Mouse (Mus musculus) myocyte (in vitro differentiated cells): Measurements from ENCODE around the gene Hoxd1. TPM values are rescaled to one million over a fixed set of nuclear protein-coding genes. Genes with fewer than 3 reads are reported as not detected.

ENCODE experiments used
- H3K27me3 ChIP-seq: one replicate; pipeline ENCODE4 v1.6.1; 2011; ENCODE audit not compliant: control insufficient read depth, insufficient read depth, insufficient read length
- H3K36me3 ChIP-seq: one replicate; pipeline ENCODE4 v1.6.1; 2011; ENCODE audit not compliant: control insufficient read depth, insufficient read depth
- H3K4me2 ChIP-seq: one replicate; pipeline ENCODE4 v1.6.1; 2011; ENCODE audit warnings: low read depth, control low read depth
- H3K4me3 ChIP-seq: one replicate; pipeline ENCODE4 v1.5.1; 2011; ENCODE audit warnings: mild to moderate bottlenecking, control low read depth, moderate library complexity
- H3K79me2 ChIP-seq: one replicate; pipeline ENCODE4 v1.6.1; 2011; ENCODE audit not compliant: control insufficient read depth, insufficient read depth
- H3ac ChIP-seq: one replicate; pipeline ENCODE4 v1.6.1; 2011; ENCODE audit not compliant: control insufficient read depth, insufficient read length
- CEBPB ChIP-seq: IDR thresholded peaks from 2 replicates; pipeline ENCODE4 v1.6.1; 2011; ENCODE audit warnings: mild to moderate bottlenecking, moderate library complexity; ENCODE audit not compliant: poor library complexity, insufficient read depth, severe bottlenecking
- E2F4 ChIP-seq: IDR thresholded peaks from one replicate; pipeline ENCODE4 v1.6.1; 2011; ENCODE audit warnings: mild to moderate bottlenecking, control low read depth, moderate library complexity; ENCODE audit not compliant: insufficient read depth
- MAX ChIP-seq: IDR thresholded peaks from one replicate; pipeline ENCODE4 v1.6.1; 2011; ENCODE audit warnings: low read depth, mild to moderate bottlenecking, control low read depth
- MYOD1 ChIP-seq, 3 experiments: IDR thresholded peaks; one replicate each; pipeline ENCODE4 v1.6.1; 2011; ENCODE audit warnings: control low read depth in 2 of 3, low read depth in 2 of 3, mild to moderate bottlenecking in 2 of 3, moderate library complexity in 1 of 3; ENCODE audit not compliant: insufficient read length in 2 of 3, control insufficient read depth in 1 of 3
- MYOG ChIP-seq, 3 experiments: IDR thresholded peaks; one replicate each; pipeline ENCODE4 v1.6.1; 2011; ENCODE audit warnings: control low read depth in 2 of 3, low read depth in 2 of 3, mild to moderate bottlenecking in 2 of 3; ENCODE audit not compliant: insufficient read length in 2 of 3, control insufficient read depth in 1 of 3, insufficient read depth in 1 of 3
- POLR2A ChIP-seq: IDR thresholded peaks from one replicate; pipeline ENCODE4 v1.6.1; 2011; ENCODE audit warnings: low read depth, mild to moderate bottlenecking, control low read depth, moderate library complexity; ENCODE audit not compliant: insufficient read length
- POLR2AphosphoS2 ChIP-seq: IDR thresholded peaks from one replicate; pipeline ENCODE4 v1.6.1; 2011; ENCODE audit warnings: low read depth, control low read depth; ENCODE audit not compliant: insufficient read length
- REST ChIP-seq: IDR thresholded peaks from one replicate; pipeline ENCODE4 v1.6.1; 2011; ENCODE audit warnings: mild to moderate bottlenecking, control low read depth, moderate library complexity; ENCODE audit not compliant: insufficient read depth, insufficient read length
- SRF ChIP-seq: IDR thresholded peaks from one replicate; pipeline ENCODE4 v1.6.1; 2011; ENCODE audit warnings: low read depth; ENCODE audit not compliant: control insufficient read depth, insufficient read length
- TCF12 ChIP-seq: IDR thresholded peaks from one replicate; pipeline ENCODE4 v1.6.1; 2011; ENCODE audit warnings: mild to moderate bottlenecking, control low read depth; ENCODE audit not compliant: poor library complexity, insufficient read depth, severe bottlenecking
- TCF3 ChIP-seq: IDR thresholded peaks from one replicate; pipeline ENCODE4 v1.6.1; 2011; ENCODE audit warnings: low read depth, control low read depth; ENCODE audit not compliant: insufficient read length
- USF1 ChIP-seq: IDR thresholded peaks from one replicate; pipeline ENCODE4 v1.6.1; 2011; ENCODE audit warnings: low read depth, mild to moderate bottlenecking, control low read depth, moderate library complexity
- polyA plus RNA-seq: library from polyadenylated mRNA; unstranded; fragments of >200 nt; fragmentation: generic; extraction: Trizol; gene quantifications from one replicate; pipeline ENCODE4 v1.2.1, GENCODE M21; 2012; ENCODE audit warnings: missing spikeins

The Hoxd1 gene
- polyA plus RNA-seq, 1 experiment, result not detected

- no peaks in the 10 kb centered on the region for H3K79me2 ChIP-seq
- no peak overlapping the region for H3K4me3 ChIP-seq
- no peaks in the 10 kb centered on the region for H3K36me3 ChIP-seq
- no peak overlapping the region for H3ac ChIP-seq
- H3K4me2 ChIP-seq, result no peak overlapping the region
- TF ChIP-seq MYOG (IDR thresholded peaks at IDR 0.05; ENCODE audit: control insufficient read depth in 1 of 3, insufficient read depth in 1 of 3, insufficient read length in 2 of 3, low read depth in 2 of 3) (no peak), REST (no peak), CEBPB (no peak), SRF (no peak), POLR2A (no peak), POLR2AphosphoS2 (no peak), USF1 (no peak)
- peaks cover 70% of the 10 kb centered on the region for H3K27me3 ChIP-seq
Observed at GRCm38 (mm10) chr2:74724244-74725015, 38.4 kb upstream of the Hoxd1 start.

DNA sequence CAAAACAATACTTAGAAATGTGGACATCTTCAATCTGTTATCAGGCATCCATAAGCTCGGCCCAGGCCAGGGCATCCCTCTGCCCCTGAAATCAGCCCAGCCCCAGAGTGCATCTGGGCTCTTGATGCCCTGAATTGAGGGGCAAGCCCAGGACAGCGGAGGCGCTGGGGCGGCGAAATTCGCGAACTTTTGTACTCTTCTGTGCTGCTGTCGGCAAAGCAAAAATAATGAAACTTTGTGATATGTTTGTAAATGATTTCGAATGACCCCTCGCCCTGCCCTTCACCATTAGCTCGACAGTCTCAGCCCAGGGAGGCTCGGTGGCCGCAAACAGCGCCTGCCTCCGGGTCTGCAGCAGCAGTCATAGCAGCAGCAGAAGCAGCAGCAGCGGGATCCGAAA is 37.6 kb upstream of the Hoxd1 start:
- Histone ChIP-seq H3K4me2 (no peak overlapping the region), H3K36me3 (no peaks in the 10 kb centered on the region), H3K4me3 (no peak overlapping the region), H3ac (no peak overlapping the region), H3K27me3 (peaks cover 70% of the 10 kb centered on the region), H3K79me2 (no peaks in the 10 kb centered on the region)
- TF ChIP-seq SRF (no peak), E2F4 (no peak), MYOD1 (IDR thresholded peaks at IDR 0.05; ENCODE audit: control insufficient read depth in 1 of 3, insufficient read length in 2 of 3, low read depth in 2 of 3) (no peak), USF1 (no peak), MAX (no peak), TCF3 (no peak), CEBPB (no peak), POLR2AphosphoS2 (no peak), MYOG (IDR thresholded peaks at IDR 0.05; ENCODE audit: control insufficient read depth in 1 of 3, insufficient read depth in 1 of 3, insufficient read length in 2 of 3, low read depth in 2 of 3) (no peak), REST (no peak), TCF12 (no peak), POLR2A (no peak)

- Histone ChIP-seq H3K27me3 (peaks cover 64% of the 10 kb centered on the region), H3K4me2 (no peak within 1 kb of the TSS), H3K79me2 (no peaks in the 10 kb centered on the region), H3ac (no peak within 1 kb of the TSS), H3K4me3 (no peak within 1 kb of the TSS), H3K36me3 (no peaks in the 10 kb centered on the region)
- TF ChIP-seq CEBPB (no peak), POLR2AphosphoS2 (no peak), SRF (no peak), TCF12 (no peak), REST (no peak), E2F4 (no peak), MYOG (IDR thresholded peaks at IDR 0.05; ENCODE audit: control insufficient read depth in 1 of 3, insufficient read depth in 1 of 3, insufficient read length in 2 of 3, low read depth in 2 of 3) (no peak), MAX (no peak), USF1 (no peak), MYOD1 (IDR thresholded peaks at IDR 0.05; ENCODE audit: control insufficient read depth in 1 of 3, insufficient read length in 2 of 3, low read depth in 2 of 3) (no peak), TCF3 (no peak), POLR2A (no peak)
Observed at GRCm38 (mm10) chr2:74726551-74726950, 36.2 kb upstream of the Hoxd1 start, which contains the start of gene Gm28230. TSS of gene Gm28230 (plus strand) at chr2:74726728.

- peaks cover 62% of the 10 kb centered on the region for H3K27me3 ChIP-seq
- H3K4me3 ChIP-seq, result no peak overlapping the region
- no peak for TF ChIP-seq REST
- no peak for TF ChIP-seq SRF
- no peak for TF ChIP-seq POLR2AphosphoS2
- no peak for TF ChIP-seq TCF3
- no peak for TF ChIP-seq TCF12
- no peak for TF ChIP-seq MYOD1 (IDR thresholded peaks at IDR 0.05; ENCODE audit: control insufficient read depth in 1 of 3, insufficient read length in 2 of 3, low read depth in 2 of 3)
- TF ChIP-seq CEBPB, result no peak
- TF ChIP-seq MYOG (IDR thresholded peaks at IDR 0.05; ENCODE audit: control insufficient read depth in 1 of 3, insufficient read depth in 1 of 3, insufficient read length in 2 of 3, low read depth in 2 of 3), result no peak
- no peak for TF ChIP-seq E2F4
- TF ChIP-seq MAX, result no peak
- TF ChIP-seq USF1, result no peak
- TF ChIP-seq POLR2A, result no peak
- no peaks in the 10 kb centered on the region for H3K36me3 ChIP-seq
- no peak overlapping the region for H3ac ChIP-seq
- H3K4me2 ChIP-seq, result no peak overlapping the region
- no peaks in the 10 kb centered on the region for H3K79me2 ChIP-seq
Observed at GRCm38 (mm10) chr2:74726973-74727639, 35.7 kb upstream of the Hoxd1 start.
